Mouse (Mus musculus): ENCODE data around the gene Gm17657. TPM values are rescaled to one million over a fixed set of nuclear protein-coding genes. Genes with fewer than 3 reads are reported as not detected.

The Gm17657 gene
- polyA plus RNA-seq (2014; fragmentation: Nextera tagmentation; extraction: Ambion mirVana), result not detected in 2 replicates

DNA sequence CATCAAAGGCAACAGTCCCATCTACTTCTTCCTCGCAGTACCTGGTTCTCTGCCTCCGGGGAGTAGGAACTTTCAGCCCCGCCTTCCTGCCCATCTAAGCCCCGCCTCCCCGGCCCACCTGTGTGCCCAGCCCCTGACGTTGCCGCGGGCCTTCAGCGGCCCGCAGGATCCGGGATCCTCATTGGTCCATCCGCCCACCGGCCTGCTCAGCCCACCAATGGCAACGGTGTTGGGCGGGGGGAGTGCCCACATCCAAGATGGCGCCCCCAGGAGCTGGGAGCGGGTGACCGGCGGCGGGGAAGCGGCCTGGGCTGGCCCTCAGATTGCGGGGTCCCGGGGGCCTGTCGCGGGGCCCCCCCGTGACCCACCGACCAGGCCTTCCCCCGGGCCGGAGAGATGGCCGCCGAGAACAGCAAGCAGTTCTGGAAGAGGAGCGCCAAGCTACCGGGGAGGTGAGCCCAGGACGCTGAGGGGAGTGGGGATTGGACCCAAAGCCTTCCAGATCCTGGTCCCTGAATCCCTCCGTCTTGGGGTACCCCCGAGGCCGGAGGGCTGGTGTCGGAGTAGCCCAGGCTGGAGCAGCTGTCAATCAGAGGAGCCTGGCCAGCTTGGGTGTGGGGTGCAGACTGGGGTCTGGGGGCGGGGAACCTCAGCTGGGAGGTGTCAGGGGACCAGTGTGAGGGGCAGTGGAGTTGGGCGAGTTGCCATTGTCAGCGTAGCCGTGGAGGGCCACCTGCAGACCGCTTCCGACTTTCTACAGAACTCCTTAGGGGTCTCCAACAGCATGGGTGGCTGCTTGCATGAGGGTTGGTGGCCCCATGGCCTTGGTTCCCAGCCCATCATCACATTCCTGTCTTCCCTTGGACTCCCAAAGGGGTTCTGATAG is at the start of gene Gm17657, which contains the start of gene Tbc1d22b:
TSS of gene Gm17657 (minus strand) at position 96 of the 886 bp plus-strand sequence.
TSS of gene Tbc1d22b (plus strand) at position 243 of the 886 bp plus-strand sequence.
- H3K36me3 ChIP-seq (ENCODE audit: control insufficient read depth, insufficient read depth, low read length), result no peaks in the 10 kb centered on the region
- no peaks in the 10 kb centered on the region for H3K27me3 ChIP-seq (ENCODE audit: control insufficient read depth, insufficient read depth, low read length)
- H3K9ac ChIP-seq (ENCODE audit: low read length), result peak within 1 kb of the TSS; percentile 94
- H3K27ac ChIP-seq (ENCODE audit: low read depth, low read length), result no peak within 1 kb of the TSS
- peak within 1 kb of the TSS; percentile 91 for H3K4me3 ChIP-seq (ENCODE audit: low read depth, low read length)
- DNase-seq (ENCODE audit: low spot score) (peak; percentile 95), ATAC-seq (ENCODE audit: insufficient read depth, low FRiP score, low TSS enrichment) (peak; percentile 99)
- H3K9me3 ChIP-seq (ENCODE audit: control insufficient read depth, low read length), result no peaks in the 10 kb centered on the region
- H3K4me2 ChIP-seq (ENCODE audit: low read depth), result peak within 1 kb of the TSS; percentile 74
- peaks cover 13% of the 10 kb centered on the region for H3K4me1 ChIP-seq (ENCODE audit: control insufficient read depth, insufficient read depth, low read length)
- under 1% methylated on average over 39 of the region's 44 CpGs for WGBS

GRCm38 (mm10) chr17:29599051-29599450 is 49.6 kb upstream of the Gm17657 start:
- H3K9me3 ChIP-seq (ENCODE audit: control insufficient read depth, low read length), result no peaks in the 10 kb centered on the region
- no peak for DNase-seq (ENCODE audit: low spot score)
- WGBS, result 91% methylated on average over 14 of the region's 14 CpGs
- no peak for ATAC-seq (ENCODE audit: insufficient read depth, low FRiP score, low TSS enrichment)
- no peak overlapping the region for H3K9ac ChIP-seq (ENCODE audit: low read length)
- H3K4me3 ChIP-seq (ENCODE audit: low read depth, low read length), result no peak overlapping the region
- no peak overlapping the region for H3K4me2 ChIP-seq (ENCODE audit: low read depth)
- peaks cover 11% of the 10 kb centered on the region for H3K4me1 ChIP-seq (ENCODE audit: control insufficient read depth, insufficient read depth, low read length)
- H3K36me3 ChIP-seq (ENCODE audit: control insufficient read depth, insufficient read depth, low read length), result peaks cover 5% of the 10 kb centered on the region; the same call in 1 of the 2 replicates
- H3K27ac ChIP-seq (ENCODE audit: low read depth, low read length), result no peak overlapping the region
- no peaks in the 10 kb centered on the region for H3K27me3 ChIP-seq (ENCODE audit: control insufficient read depth, insufficient read depth, low read length)

GRCm38 (mm10) chr17:29596771-29597132 is 47.3 kb upstream of the Gm17657 start:
- no peaks in the 10 kb centered on the region for H3K9me3 ChIP-seq (ENCODE audit: control insufficient read depth, low read length)
- peaks cover 11% of the 10 kb centered on the region for H3K4me1 ChIP-seq (ENCODE audit: control insufficient read depth, insufficient read depth, low read length)
- H3K9ac ChIP-seq (ENCODE audit: low read length), result no peak overlapping the region
- DNase-seq (ENCODE audit: low spot score), result no peak
- H3K27ac ChIP-seq (ENCODE audit: low read depth, low read length), result peak overlapping the region; percentile 23; the same call in 1 of the 2 replicates
- 76% methylated on average over 13 of the region's 13 CpGs for WGBS
- peaks cover 2% of the 10 kb centered on the region; the same call in 1 of the 2 replicates for H3K36me3 ChIP-seq (ENCODE audit: control insufficient read depth, insufficient read depth, low read length)
- ATAC-seq (ENCODE audit: insufficient read depth, low FRiP score, low TSS enrichment), result peak; percentile 23; the same call in 1 of the 2 replicates
- no peak overlapping the region for H3K4me3 ChIP-seq (ENCODE audit: low read depth, low read length)
- H3K4me2 ChIP-seq (ENCODE audit: low read depth), result no peak overlapping the region
- H3K27me3 ChIP-seq (ENCODE audit: control insufficient read depth, insufficient read depth, low read length), result no peaks in the 10 kb centered on the region

GRCm38 (mm10) chr17:29595891-29596770 is 46.7 kb upstream of the Gm17657 start:
- peaks cover 11% of the 10 kb centered on the region for H3K4me1 ChIP-seq (ENCODE audit: control insufficient read depth, insufficient read depth, low read length)
- H3K4me2 ChIP-seq (ENCODE audit: low read depth), result no peak overlapping the region
- H3K27ac ChIP-seq (ENCODE audit: low read depth, low read length), result no peak overlapping the region
- no peak overlapping the region for H3K4me3 ChIP-seq (ENCODE audit: low read depth, low read length)
- peaks cover 2% of the 10 kb centered on the region; the same call in 1 of the 2 replicates for H3K36me3 ChIP-seq (ENCODE audit: control insufficient read depth, insufficient read depth, low read length)
- 80% methylated on average over 15 of the region's 15 CpGs for WGBS
- peak overlapping the region; percentile 19 for H3K9ac ChIP-seq (ENCODE audit: low read length)
- H3K9me3 ChIP-seq (ENCODE audit: control insufficient read depth, low read length), result no peaks in the 10 kb centered on the region
- H3K27me3 ChIP-seq (ENCODE audit: control insufficient read depth, insufficient read depth, low read length), result no peaks in the 10 kb centered on the region
- no peak for DNase-seq (ENCODE audit: low spot score)
- no peak for ATAC-seq (ENCODE audit: insufficient read depth, low FRiP score, low TSS enrichment)

- no peaks in the 10 kb centered on the region for H3K9me3 ChIP-seq (ENCODE audit: control insufficient read depth, low read length)
- H3K4me1 ChIP-seq (ENCODE audit: control insufficient read depth, insufficient read depth, low read length), result peaks cover 4% of the 10 kb centered on the region
- peak; percentile 35 for DNase-seq (ENCODE audit: low spot score)
- H3K4me3 ChIP-seq (ENCODE audit: low read depth, low read length), result no peak overlapping the region
- peak overlapping the region; percentile 35; the same call in 1 of the 2 replicates for H3K27ac ChIP-seq (ENCODE audit: low read depth, low read length)
- H3K9ac ChIP-seq (ENCODE audit: low read length), result no peak overlapping the region
- ATAC-seq (ENCODE audit: insufficient read depth, low FRiP score, low TSS enrichment), result peak; percentile 35; the same call in 1 of the 2 replicates
- H3K36me3 ChIP-seq (ENCODE audit: control insufficient read depth, insufficient read depth, low read length), result no peaks in the 10 kb centered on the region; the same call in 1 of the 2 replicates
- no peaks in the 10 kb centered on the region for H3K27me3 ChIP-seq (ENCODE audit: control insufficient read depth, insufficient read depth, low read length)
- no peak overlapping the region for H3K4me2 ChIP-seq (ENCODE audit: low read depth)
- 36% methylated on average over 11 of the region's 11 CpGs for WGBS
Observed at GRCm38 (mm10) chr17:29589221-29589898, 39.9 kb upstream of the Gm17657 start.

DNA sequence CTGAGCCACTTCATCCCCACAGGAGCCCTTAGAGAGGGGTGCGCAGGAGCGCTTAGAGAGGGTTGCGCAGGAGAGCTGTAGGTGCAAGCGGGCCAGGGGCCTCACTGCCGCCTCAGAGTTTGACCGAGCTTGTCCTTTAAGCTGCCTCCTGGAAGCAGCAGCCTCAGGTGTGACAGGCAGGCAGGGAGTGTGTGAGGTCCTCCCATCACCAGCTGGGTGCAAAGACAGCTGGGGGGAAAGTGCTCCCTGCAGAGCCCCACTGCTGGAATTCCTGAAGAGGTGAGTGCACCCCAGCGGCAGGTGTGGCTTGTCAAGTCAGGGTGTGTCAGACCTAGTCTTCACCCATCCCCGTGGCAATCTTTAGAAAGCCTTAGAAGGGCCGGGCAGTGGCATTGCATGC is 37.5 kb upstream of the Gm17657 start:
- WGBS, result 86% methylated on average over 9 of the region's 9 CpGs
- Histone ChIP-seq H3K27ac (ENCODE audit: low read depth, low read length) (no peak overlapping the region), H3K9ac (ENCODE audit: low read length) (no peak overlapping the region), H3K36me3 (ENCODE audit: control insufficient read depth, insufficient read depth, low read length) (no peaks in the 10 kb centered on the region; the same call in none of the 2 replicates), H3K4me2 (ENCODE audit: low read depth) (no peak overlapping the region), H3K4me3 (ENCODE audit: low read depth, low read length) (no peak overlapping the region), H3K4me1 (ENCODE audit: control insufficient read depth, insufficient read depth, low read length) (peaks cover 4% of the 10 kb centered on the region), H3K9me3 (ENCODE audit: control insufficient read depth, low read length) (no peaks in the 10 kb centered on the region), H3K27me3 (ENCODE audit: control insufficient read depth, insufficient read depth, low read length) (no peaks in the 10 kb centered on the region)
- DNase-seq (ENCODE audit: low spot score) (no peak), ATAC-seq (ENCODE audit: insufficient read depth, low FRiP score, low TSS enrichment) (no peak)

DNA sequence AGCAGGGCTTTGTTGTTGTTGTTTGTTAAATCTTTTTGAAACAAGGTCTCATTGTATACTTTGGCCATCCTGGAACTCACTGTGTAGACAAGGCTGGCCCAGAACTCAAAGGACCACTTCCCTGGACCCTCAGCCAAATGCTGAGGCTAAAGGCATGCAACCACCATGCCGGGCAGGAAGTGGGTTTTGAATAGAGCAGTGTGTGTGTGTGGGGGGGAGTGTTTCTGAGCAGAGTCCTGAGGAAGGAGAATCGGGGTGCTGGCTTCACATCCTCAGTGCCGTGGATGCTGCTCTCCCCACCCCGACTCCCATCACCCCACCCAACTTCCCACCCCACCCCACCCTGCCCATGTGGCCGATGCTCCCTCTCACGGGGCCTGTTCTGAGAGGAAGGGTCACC is 36.0 kb upstream of the Gm17657 start:
- WGBS, result 93% methylated on average over 6 of the region's 6 CpGs
- ATAC-seq (ENCODE audit: insufficient read depth, low FRiP score, low TSS enrichment) (no peak), DNase-seq (ENCODE audit: low spot score) (no peak)
- H3K36me3 ChIP-seq (ENCODE audit: control insufficient read depth, insufficient read depth, low read length), result no peaks in the 10 kb centered on the region; the same call in 1 of the 2 replicates
- H3K4me1 ChIP-seq (ENCODE audit: control insufficient read depth, insufficient read depth, low read length), result peaks cover 4% of the 10 kb centered on the region
- no peak overlapping the region for H3K9ac ChIP-seq (ENCODE audit: low read length)
- H3K27ac ChIP-seq (ENCODE audit: low read depth, low read length), result no peak overlapping the region
- no peak overlapping the region for H3K4me3 ChIP-seq (ENCODE audit: low read depth, low read length)
- H3K9me3 ChIP-seq (ENCODE audit: control insufficient read depth, low read length), result no peaks in the 10 kb centered on the region
- no peak overlapping the region for H3K4me2 ChIP-seq (ENCODE audit: low read depth)
- no peaks in the 10 kb centered on the region for H3K27me3 ChIP-seq (ENCODE audit: control insufficient read depth, insufficient read depth, low read length)

DNA sequence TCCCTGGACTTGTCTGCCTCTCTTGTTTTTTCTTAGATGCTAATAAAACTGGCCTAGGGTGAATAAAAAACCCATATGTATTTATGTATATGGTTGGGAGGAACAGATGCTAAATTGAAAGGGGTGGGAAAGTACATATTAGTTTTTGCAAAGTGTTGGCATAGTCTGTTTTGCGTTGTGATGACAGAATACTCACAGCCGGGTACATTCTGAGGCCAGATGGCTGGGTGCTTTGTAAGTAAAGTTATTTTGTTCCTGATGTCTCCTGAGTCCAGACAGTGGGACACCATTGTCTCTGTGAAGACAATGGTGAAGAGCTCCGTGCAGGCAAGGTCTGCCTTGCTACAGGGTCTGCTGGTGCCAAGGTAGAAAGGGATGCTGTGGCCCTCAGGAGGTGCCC is 35.3 kb upstream of the Gm17657 start:
- DNase-seq (ENCODE audit: low spot score) (no peak), ATAC-seq (ENCODE audit: insufficient read depth, low FRiP score, low TSS enrichment) (no peak)
- WGBS, result 74% methylated on average over 3 of the region's 3 CpGs
- Histone ChIP-seq H3K9ac (ENCODE audit: low read length) (no peak overlapping the region), H3K4me2 (ENCODE audit: low read depth) (no peak overlapping the region), H3K9me3 (ENCODE audit: control insufficient read depth, low read length) (no peaks in the 10 kb centered on the region), H3K27me3 (ENCODE audit: control insufficient read depth, insufficient read depth, low read length) (no peaks in the 10 kb centered on the region), H3K4me1 (ENCODE audit: control insufficient read depth, insufficient read depth, low read length) (peaks cover 2% of the 10 kb centered on the region), H3K27ac (ENCODE audit: low read depth, low read length) (no peak overlapping the region), H3K4me3 (ENCODE audit: low read depth, low read length) (no peak overlapping the region), H3K36me3 (ENCODE audit: control insufficient read depth, insufficient read depth, low read length) (no peaks in the 10 kb centered on the region; the same call in 1 of the 2 replicates)

Data from neural tube, embryonic 11.5 days (tissue).